Mouse (Mus musculus) macrophage (primary cell): ENCODE measurements around the gene Sox18. TPM values are rescaled to one million over a fixed set of nuclear protein-coding genes. Genes with fewer than 3 reads are reported as not detected.

Source experiments
- H3K27ac ChIP-seq: fragments of 350-480 bp; formaldehyde crosslinking; 2 replicates; pipeline ENCODE4 v1.9.0; 2021
- H3K36me3 ChIP-seq: fragments of 350-480 bp; formaldehyde crosslinking; 2 replicates; pipeline ENCODE4 v1.9.0; 2021; ENCODE audit errors: inconsistent target
- H3K4me3 ChIP-seq: fragments of 350-480 bp; formaldehyde crosslinking; 2 replicates; pipeline ENCODE4 v1.9.0; 2021; ENCODE audit errors: inconsistent target
- H3K79me2 ChIP-seq: fragments of 350-480 bp; formaldehyde crosslinking; 2 replicates; pipeline ENCODE4 v1.9.0; 2021; ENCODE audit errors: inconsistent target
- WGBS: methylation state at CpG from one replicate; pipeline ENCODE4 v1.1.7; 2026; ENCODE audit warnings: inconsistent platforms; ENCODE audit not compliant: missing documents; 5-methylcytosine and 5-hydroxymethylcytosine counted together
- polyA plus RNA-seq: library from polyadenylated mRNA; stranded (reverse); fragments of 250-400 nt; gene quantifications from 3 replicates; pipeline ENCODE4 v1.2.4, GENCODE M21; 2018; ENCODE audit warnings: inconsistent platforms

Gene Sox18
- polyA plus RNA-seq, 1 experiment from 2014 or later, result not detected

DNA sequence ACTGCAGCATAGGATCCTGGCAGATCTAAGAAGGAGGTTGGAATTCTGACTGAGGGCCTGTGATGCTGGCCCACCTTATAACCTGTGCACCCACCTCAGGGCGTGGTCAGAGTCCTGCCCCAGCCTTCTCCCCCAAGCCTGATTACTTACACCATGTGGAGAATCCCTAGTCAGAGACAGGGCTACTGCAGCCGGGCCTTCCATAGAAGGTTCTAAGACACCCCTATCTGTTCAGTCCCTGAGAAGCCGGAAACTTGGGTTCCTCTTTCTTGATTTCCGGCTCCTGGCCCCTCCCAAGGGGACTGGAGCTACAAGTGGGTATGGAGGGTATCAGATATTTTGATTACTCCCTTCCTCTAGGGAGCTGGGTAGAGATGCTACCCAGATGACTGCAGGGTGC, 20.1 kb upstream of the Sox18 start:
- Histone ChIP-seq H3K27ac (peak overlapping the region; percentile 89), H3K4me3 (peak overlapping the region; percentile 94), H3K79me2 (peaks cover 49% of the 10 kb centered on the region), H3K36me3 (peaks cover 34% of the 10 kb centered on the region; the same call in 1 of the 2 replicates)
- WGBS, result 9% methylated on average over 4 of the region's 4 CpGs

- H3K36me3 ChIP-seq, result peaks cover 36% of the 10 kb centered on the region; the same call in 1 of the 2 replicates
- peak overlapping the region; percentile 94 for H3K4me3 ChIP-seq
- peak overlapping the region; percentile 89 for H3K27ac ChIP-seq
- 71% methylated on average over 6 of the region's 6 CpGs for WGBS
- peaks cover 49% of the 10 kb centered on the region for H3K79me2 ChIP-seq
Observed at GRCm38 (mm10) chr2:181691083-181691482, 19.6 kb upstream of the Sox18 start.

GRCm38 (mm10) chr2:181689466-181690160, 18.2 kb upstream of the Sox18 start:
- Histone ChIP-seq H3K36me3 (peaks cover 36% of the 10 kb centered on the region; the same call in 1 of the 2 replicates), H3K4me3 (no peak overlapping the region), H3K79me2 (peaks cover 49% of the 10 kb centered on the region), H3K27ac (no peak overlapping the region)
- 86% methylated on average over 10 of the region's 10 CpGs for WGBS

- Histone ChIP-seq H3K4me3 (no peak overlapping the region), H3K27ac (no peak overlapping the region), H3K36me3 (peaks cover 36% of the 10 kb centered on the region; the same call in 1 of the 2 replicates), H3K79me2 (peaks cover 39% of the 10 kb centered on the region)
- WGBS, result 97% methylated on average over 7 of the region's 8 CpGs
Observed at GRCm38 (mm10) chr2:181687586-181687985, 16.1 kb upstream of the Sox18 start.

GRCm38 (mm10) chr2:181685686-181686085, 14.2 kb upstream of the Sox18 start:
- Histone ChIP-seq H3K4me3 (no peak overlapping the region), H3K79me2 (peaks cover 20% of the 10 kb centered on the region), H3K36me3 (peaks cover 34% of the 10 kb centered on the region; the same call in 1 of the 2 replicates), H3K27ac (no peak overlapping the region)
- 94% methylated on average over 4 of the region's 4 CpGs for WGBS

DNA sequence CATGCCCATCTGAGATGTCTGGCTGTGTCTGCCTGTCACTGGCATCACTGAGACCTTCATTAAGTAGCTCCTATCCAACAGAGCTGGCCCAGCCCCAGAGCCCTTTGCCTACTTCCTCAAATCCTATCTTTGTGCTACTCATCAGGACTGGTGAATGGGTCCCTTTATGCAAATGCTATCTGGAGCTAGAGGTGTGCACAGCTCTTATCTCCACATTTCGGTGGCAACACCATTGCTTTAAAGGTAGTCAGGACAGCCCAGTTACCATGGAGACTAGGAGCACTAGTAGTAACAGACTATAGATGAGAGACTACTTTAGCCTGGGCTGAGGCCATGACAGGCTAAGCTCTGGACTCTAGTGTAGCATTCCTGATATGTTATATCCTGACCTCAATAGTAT, 13.3 kb upstream of the Sox18 start:
- H3K4me3 ChIP-seq, result no peak overlapping the region
- no peak overlapping the region for H3K27ac ChIP-seq
- 92% methylated on average over 1 of the region's 1 CpGs for WGBS
- H3K79me2 ChIP-seq, result peaks cover 10% of the 10 kb centered on the region
- peaks cover 27% of the 10 kb centered on the region; the same call in 1 of the 2 replicates for H3K36me3 ChIP-seq

- Histone ChIP-seq H3K36me3 (peaks cover 17% of the 10 kb centered on the region; the same call in 1 of the 2 replicates), H3K4me3 (no peak overlapping the region)
- WGBS, result 93% methylated on average over 4 of the region's 4 CpGs
Observed at GRCm38 (mm10) chr2:181683381-181683780, 11.9 kb upstream of the Sox18 start.

GRCm38 (mm10) chr2:181681978-181682377, 10.5 kb upstream of the Sox18 start:
- H3K36me3 ChIP-seq, result peaks cover 6% of the 10 kb centered on the region; the same call in 1 of the 2 replicates
- WGBS, result 92% methylated on average over 1 of the region's 1 CpGs
- no peak overlapping the region for H3K4me3 ChIP-seq
- no peaks in the 10 kb centered on the region for H3K79me2 ChIP-seq
- no peak overlapping the region for H3K27ac ChIP-seq

More at GRCm38 (mm10) chr2:181683381-181683780, 11.9 kb upstream of the Sox18 start:
- Histone ChIP-seq H3K27ac (no peak overlapping the region), H3K79me2 (no peaks in the 10 kb centered on the region)

DNA sequence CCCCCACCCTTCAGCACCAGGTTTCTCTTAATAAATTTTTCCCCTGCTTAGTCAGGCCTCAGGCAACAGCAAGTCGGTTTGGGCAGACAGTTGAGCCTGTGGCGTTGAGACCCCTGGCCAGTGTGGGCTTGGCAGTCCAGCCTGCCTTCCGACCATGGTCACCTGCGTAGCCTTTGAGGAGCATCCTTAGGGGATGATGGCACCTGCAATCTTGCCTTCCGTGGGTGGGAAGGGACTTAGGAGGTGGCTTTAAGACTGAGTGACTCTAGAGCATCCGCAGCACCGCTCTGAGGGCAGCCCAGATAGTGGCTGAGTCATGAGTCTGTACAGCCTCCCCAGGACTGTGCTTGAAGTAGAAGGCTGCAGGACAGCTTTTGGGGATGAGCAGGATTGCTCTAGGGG, 9.3 kb upstream of the Sox18 start:
- no peaks in the 10 kb centered on the region for H3K36me3 ChIP-seq
- H3K79me2 ChIP-seq, result no peaks in the 10 kb centered on the region
- WGBS, result 12% methylated on average over 7 of the region's 7 CpGs
- H3K4me3 ChIP-seq, result peak overlapping the region; percentile 49
- H3K27ac ChIP-seq, result no peak overlapping the region

DNA sequence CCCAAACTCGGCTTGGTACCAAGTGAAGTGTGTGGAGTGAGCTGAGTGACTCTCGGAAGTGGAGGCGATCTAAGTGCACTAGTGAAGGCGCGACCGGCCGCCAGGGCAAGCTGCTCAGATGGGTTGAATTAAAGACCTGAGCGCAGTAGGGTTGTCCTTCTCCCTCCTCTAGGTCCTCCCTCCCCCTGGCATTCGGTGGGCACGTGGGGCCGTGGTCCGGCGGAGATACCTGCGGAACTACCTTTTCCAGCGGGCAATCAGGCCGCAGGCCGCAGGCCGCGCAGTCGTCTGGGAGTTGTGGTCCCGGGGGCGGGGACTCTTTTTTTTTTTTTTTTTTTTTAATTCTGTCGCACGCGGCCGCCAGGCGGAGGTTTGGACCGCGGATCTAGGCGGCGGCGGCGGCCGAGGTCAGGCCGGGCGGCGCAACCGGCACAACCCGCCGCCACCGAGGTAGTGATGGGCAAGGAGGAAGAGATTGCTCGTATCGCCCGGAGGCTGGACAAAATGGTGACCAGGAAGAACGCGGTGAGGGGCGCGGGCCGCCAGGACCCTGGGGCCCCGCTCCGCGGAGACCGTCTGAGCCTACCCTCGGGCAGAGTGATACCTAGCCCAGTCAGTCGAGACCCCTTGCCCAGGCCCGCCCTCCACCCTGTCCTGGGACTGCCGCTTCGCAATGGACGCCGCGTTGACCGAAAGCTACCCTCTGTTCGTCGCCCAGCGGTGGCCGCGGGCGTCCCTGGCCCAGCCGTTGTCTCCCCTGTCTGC, 8.7 kb upstream of the Sox18 start, which contains the start of gene Tcea2:
TSS of gene Tcea2 (plus strand) at position 360 of the 765 bp plus-strand sequence.
- Histone ChIP-seq H3K79me2 (no peaks in the 10 kb centered on the region), H3K4me3 (peak within 1 kb of the TSS; percentile 49), H3K27ac (peak within 1 kb of the TSS; percentile 40), H3K36me3 (no peaks in the 10 kb centered on the region)
- WGBS, result 2% methylated on average over 45 of the region's 69 CpGs

- H3K36me3 ChIP-seq, result no peaks in the 10 kb centered on the region
- no peak overlapping the region for H3K4me3 ChIP-seq
- no peak overlapping the region for H3K27ac ChIP-seq
- 44% methylated on average over 1 of the region's 1 CpGs for WGBS
- no peaks in the 10 kb centered on the region for H3K79me2 ChIP-seq
Observed at GRCm38 (mm10) chr2:181678780-181679179, 7.3 kb upstream of the Sox18 start.

DNA sequence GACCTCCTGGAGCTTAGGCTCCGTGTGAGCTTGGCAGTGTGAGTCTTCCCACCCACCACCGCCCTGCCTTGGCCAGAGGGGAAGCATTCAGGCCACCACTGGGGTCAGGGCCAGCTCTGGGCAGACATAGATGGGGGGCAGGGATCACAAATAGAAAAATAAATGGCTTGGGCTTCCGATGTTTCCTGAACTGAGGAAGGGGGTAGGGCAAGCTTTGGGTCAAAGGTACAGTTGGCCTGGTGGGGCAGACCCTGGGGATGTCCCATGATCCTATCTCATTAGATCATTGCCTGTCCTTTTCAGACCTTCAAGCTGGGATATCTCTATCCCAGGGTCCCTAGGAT, 6.3 kb upstream of the Sox18 start:
- Histone ChIP-seq H3K79me2 (no peaks in the 10 kb centered on the region), H3K27ac (no peak overlapping the region), H3K4me3 (no peak overlapping the region), H3K36me3 (no peaks in the 10 kb centered on the region)
- WGBS, result 69% methylated on average over 3 of the region's 3 CpGs

GRCm38 (mm10) chr2:181677096-181677754, 5.8 kb upstream of the Sox18 start:
- H3K4me3 ChIP-seq, result no peak overlapping the region
- H3K36me3 ChIP-seq, result no peaks in the 10 kb centered on the region
- 90% methylated on average over 5 of the region's 5 CpGs for WGBS
- no peaks in the 10 kb centered on the region for H3K79me2 ChIP-seq
- no peak overlapping the region for H3K27ac ChIP-seq

GRCm38 (mm10) chr2:181676424-181676823, 5.0 kb upstream of the Sox18 start:
- Histone ChIP-seq H3K4me3 (no peak overlapping the region), H3K36me3 (no peaks in the 10 kb centered on the region), H3K79me2 (no peaks in the 10 kb centered on the region), H3K27ac (no peak overlapping the region)
- WGBS, result 44% methylated on average over 2 of the region's 2 CpGs
